Mouse (Mus musculus) erythroblast, embryonic 14.5 days (primary cell): ENCODE results near the gene Hoxb3. TPM values are rescaled to one million over a fixed set of nuclear protein-coding genes. Genes with fewer than 3 reads are reported as not detected.
A peak's percentile ranks its signal among the peaks of the same experiment; 100 is the strongest.

Experiments used
- H3K27me3 ChIP-seq: 2 replicates; pipeline ENCODE4 v1.6.1; 2012; ENCODE audit warnings: inconsistent platforms; ENCODE audit not compliant: control insufficient read depth
- H3K36me3 ChIP-seq: 2 replicates; pipeline ENCODE4 v1.6.1; 2012; ENCODE audit warnings: mild to moderate bottlenecking, inconsistent platforms; ENCODE audit not compliant: control insufficient read depth
- H3K4me1 ChIP-seq: 2 replicates; pipeline ENCODE4 v1.6.1; 2012; ENCODE audit warnings: inconsistent platforms; ENCODE audit not compliant: control insufficient read depth
- H3K4me3 ChIP-seq: replicated peaks from 2 replicates; pipeline ENCODE3; 2012; ENCODE audit warnings: moderate library complexity, mild to moderate bottlenecking, inconsistent platforms
- H3K9me3 ChIP-seq: 2 replicates; pipeline ENCODE4 v1.6.1; 2012; ENCODE audit warnings: low read length, inconsistent platforms, mixed read lengths; ENCODE audit not compliant: control insufficient read depth
- GATA1 ChIP-seq: IDR thresholded peaks from 2 replicates; pipeline ENCODE4 v1.6.1; 2012; ENCODE audit warnings: low read length, inconsistent platforms, mixed read lengths
- TAL1 ChIP-seq: IDR thresholded peaks from 3 replicates; pipeline ENCODE4 v1.6.1; 2012; ENCODE audit warnings: low read length, inconsistent platforms, mixed read lengths
- polyA plus RNA-seq: library from polyadenylated mRNA; stranded (reverse); fragments of >175 nt; gene quantifications from 2 replicates; pipeline ENCODE4 v1.2.3, GENCODE M21; 2012

Hoxb3 gene
- polyA plus RNA-seq, 1 experiment: not detected

DNA sequence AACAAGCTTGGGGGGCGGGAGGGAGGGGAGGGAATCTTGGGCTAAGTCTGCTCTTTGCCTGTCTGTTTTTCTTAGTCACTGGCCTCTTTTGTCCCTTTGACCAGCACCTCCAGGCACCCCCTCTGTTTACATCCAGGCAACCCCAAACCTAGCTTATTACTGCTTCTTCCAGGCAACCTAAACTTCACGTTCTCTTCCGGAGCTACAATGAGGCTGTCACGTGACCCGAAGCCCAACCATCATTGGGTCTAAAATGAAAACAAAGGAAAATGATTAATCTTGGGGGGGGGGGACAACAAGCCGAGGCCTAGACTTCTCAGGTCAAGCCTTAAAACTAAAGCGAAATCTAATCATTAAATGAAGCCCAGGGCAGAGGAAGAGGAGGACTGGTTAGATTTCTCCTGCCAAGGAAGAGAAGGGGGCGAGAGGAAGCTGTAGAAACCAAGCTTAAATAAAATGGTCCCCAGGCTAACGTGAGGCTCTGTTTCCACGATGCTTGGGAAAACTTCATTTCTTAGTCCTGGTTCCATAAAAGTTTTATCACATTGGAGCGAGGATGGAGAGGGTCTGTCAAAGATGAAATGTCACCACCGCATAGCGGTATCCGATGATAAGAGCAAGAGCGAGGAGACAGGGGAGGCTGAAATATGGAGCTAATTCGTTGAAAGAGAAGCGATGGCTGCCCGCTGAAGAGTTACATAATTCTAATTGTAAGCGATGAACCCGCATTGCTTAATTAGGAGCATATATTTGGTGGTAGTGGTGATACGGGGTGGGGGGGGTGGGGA lies 25.2 kb downstream of the Hoxb3 start:
- no peak for TF ChIP-seq GATA1
- TF ChIP-seq TAL1: no peak
- Histone ChIP-seq H3K27me3 (peaks cover 98% of the 10 kb centered on the region), H3K4me1 (no peaks in the 10 kb centered on the region), H3K36me3 (no peaks in the 10 kb centered on the region), H3K9me3 (no peaks in the 10 kb centered on the region), H3K4me3 (no peak overlapping the region)

DNA sequence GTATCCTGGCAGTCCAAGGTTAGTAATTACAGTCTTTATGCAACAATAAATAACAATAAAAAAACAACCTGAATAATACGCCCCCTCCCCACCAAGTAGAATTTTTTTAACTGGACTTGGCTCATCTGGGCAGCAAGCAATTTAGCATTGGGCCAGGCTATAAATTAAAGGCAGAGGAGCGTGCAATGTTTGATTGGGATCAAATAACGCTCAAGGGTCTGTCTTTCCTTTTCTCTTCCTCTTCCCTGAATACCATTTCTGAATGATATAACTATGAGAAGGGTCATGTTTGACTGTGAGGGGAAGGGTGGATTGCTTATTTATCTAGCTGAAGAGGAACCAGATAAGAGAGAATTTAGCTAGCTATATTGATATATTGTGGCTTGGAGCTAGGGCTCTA lies 25.9 kb downstream of the Hoxb3 start:
- Histone ChIP-seq H3K36me3 (no peaks in the 10 kb centered on the region), H3K4me1 (no peaks in the 10 kb centered on the region), H3K27me3 (peaks cover 98% of the 10 kb centered on the region), H3K9me3 (no peaks in the 10 kb centered on the region), H3K4me3 (no peak overlapping the region)
- TF ChIP-seq TAL1: no peak
- TF ChIP-seq GATA1: no peak

DNA sequence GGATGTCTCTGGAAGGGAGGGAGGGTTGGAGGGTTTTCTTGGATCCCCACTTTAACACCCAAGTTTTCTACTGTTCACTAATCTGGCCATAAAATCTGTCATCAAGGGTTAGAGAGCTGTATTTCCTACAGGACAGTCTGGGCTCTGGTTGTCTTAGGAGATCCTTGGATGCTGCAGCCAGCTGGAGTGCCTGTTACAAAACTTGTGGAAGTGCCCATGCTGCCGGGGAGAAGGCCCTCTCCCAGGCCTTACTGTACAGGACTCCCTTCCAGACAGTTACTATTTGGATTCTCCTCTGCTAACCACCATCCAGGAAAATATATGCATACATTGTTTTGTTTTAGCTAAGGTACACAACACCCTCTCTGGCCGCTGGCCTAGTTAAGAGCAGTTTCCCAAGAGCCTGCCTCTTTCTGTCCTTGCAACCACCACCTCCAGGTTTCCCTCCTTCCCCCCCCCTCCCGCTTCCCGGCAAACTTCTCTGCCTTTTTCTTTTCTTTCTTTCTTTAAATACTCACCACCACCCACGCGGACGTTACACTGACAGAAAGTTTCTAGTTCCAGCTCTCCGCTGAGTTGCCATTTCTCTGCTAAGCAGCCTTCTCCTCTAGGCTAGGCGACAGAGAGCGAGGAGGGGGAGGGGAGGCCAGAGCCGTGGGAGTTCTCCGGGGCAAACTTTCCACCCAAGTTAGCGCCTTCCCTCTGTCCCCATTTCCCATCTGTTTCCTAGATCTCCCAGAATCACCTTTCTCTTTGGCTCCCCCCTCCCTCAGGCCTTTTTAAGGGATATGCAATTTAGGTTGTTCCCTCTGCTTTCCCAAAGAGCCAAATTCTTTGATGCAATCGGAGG lies 26.6 kb downstream of the Hoxb3 start:
- no peak overlapping the region for H3K4me3 ChIP-seq
- no peak for TF ChIP-seq TAL1
- no peak for TF ChIP-seq GATA1
- peaks cover 98% of the 10 kb centered on the region for H3K27me3 ChIP-seq
- no peaks in the 10 kb centered on the region for H3K36me3 ChIP-seq
- no peaks in the 10 kb centered on the region for H3K9me3 ChIP-seq
- H3K4me1 ChIP-seq: no peaks in the 10 kb centered on the region

DNA sequence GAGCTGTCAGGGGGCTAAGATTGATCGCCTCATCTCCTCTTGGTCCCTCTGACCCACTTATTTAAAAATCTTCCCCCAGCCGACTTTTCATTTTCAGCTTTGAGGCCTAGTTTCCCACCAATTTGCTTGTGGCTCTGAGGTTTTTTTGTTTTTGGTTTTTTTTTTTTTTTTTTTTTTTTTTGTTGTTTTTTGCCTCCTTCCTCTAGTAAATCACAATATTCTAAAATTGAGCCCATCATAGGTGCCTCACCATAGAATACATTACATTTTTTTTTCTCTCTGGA lies 27.2 kb downstream of the Hoxb3 start, which contains the start of gene Hoxb2:
TSS of gene Hoxb2 (plus strand) at position 185 of the 284 bp plus-strand sequence.
- H3K27me3 ChIP-seq: peaks cover 98% of the 10 kb centered on the region
- H3K4me3 ChIP-seq: no peak within 1 kb of the TSS
- H3K4me1 ChIP-seq: no peaks in the 10 kb centered on the region
- H3K36me3 ChIP-seq: no peaks in the 10 kb centered on the region
- no peak for TF ChIP-seq TAL1
- no peak for TF ChIP-seq GATA1
- H3K9me3 ChIP-seq: no peaks in the 10 kb centered on the region

DNA sequence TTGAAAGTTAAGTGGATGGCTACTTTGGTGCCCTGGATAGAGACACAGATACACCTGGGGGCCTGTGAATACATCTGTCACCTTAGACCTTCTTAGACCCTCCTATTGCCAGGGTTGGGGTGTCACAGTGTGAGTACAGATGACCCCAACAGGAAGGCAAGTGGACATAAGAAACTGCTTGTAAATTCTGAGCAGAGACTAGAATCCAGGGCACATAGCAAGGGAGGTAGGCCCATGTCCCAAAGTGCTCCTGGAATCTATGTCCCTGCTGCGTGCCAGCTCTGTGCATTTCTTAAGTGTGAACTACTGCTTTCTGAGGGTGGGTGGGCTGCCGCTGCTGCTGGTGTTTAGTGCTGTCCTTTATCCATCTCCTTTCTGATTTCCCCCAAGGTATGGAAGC lies 27.7 kb downstream of the Hoxb3 start:
- H3K9me3 ChIP-seq: no peaks in the 10 kb centered on the region
- peaks cover 95% of the 10 kb centered on the region for H3K27me3 ChIP-seq
- TF ChIP-seq TAL1: no peak
- TF ChIP-seq GATA1: no peak
- no peaks in the 10 kb centered on the region for H3K4me1 ChIP-seq
- no peaks in the 10 kb centered on the region for H3K36me3 ChIP-seq
- no peak overlapping the region for H3K4me3 ChIP-seq

DNA sequence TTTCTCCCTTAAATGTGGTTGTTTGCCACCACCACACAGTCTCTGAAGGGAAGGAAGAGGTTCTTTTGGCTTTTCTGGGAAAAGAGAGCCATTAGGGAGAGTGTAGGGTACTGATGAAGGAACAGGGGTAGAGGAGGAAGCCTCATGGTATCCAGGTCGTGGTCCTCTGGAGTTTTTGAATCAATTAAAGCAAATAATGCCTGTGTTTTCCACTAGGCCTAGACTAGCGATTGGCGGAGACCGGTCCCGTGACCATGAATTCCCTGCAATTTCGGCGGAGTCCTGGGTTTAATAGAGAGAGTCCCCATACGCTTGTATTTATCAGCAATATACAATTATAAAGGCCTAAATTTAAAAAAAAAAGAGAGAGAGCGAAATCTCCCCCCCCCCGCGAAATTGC lies 28.2 kb downstream of the Hoxb3 start:
- H3K9me3 ChIP-seq: no peaks in the 10 kb centered on the region
- no peak for TF ChIP-seq GATA1
- no peak for TF ChIP-seq TAL1
- H3K4me1 ChIP-seq: no peaks in the 10 kb centered on the region
- peaks cover 95% of the 10 kb centered on the region for H3K27me3 ChIP-seq
- H3K4me3 ChIP-seq: no peak overlapping the region
- no peaks in the 10 kb centered on the region for H3K36me3 ChIP-seq

DNA sequence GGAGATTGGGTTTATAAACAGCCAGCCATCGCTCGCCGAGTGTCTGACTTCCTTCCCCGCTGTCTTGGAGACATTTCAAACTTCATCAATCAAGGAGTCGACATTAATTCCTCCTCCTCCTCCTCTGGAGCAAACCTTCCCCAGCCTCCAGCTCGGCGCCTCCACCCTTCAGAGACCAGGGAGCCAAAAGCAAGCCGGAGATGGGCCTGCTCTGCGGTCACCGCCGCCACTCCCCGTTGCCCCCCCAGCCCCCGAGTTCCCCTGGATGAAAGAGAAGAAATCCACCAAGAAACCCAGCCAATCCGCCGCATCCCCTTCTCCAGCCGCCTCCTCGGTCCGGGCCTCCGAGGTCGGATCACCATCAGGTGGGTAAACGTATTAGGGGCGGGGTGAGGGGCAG lies 28.7 kb downstream of the Hoxb3 start:
- Histone ChIP-seq H3K9me3 (no peaks in the 10 kb centered on the region), H3K4me1 (no peaks in the 10 kb centered on the region), H3K36me3 (no peaks in the 10 kb centered on the region), H3K4me3 (no peak overlapping the region), H3K27me3 (peaks cover 95% of the 10 kb centered on the region)
- TF ChIP-seq GATA1 (no peak), TAL1 (no peak)

DNA sequence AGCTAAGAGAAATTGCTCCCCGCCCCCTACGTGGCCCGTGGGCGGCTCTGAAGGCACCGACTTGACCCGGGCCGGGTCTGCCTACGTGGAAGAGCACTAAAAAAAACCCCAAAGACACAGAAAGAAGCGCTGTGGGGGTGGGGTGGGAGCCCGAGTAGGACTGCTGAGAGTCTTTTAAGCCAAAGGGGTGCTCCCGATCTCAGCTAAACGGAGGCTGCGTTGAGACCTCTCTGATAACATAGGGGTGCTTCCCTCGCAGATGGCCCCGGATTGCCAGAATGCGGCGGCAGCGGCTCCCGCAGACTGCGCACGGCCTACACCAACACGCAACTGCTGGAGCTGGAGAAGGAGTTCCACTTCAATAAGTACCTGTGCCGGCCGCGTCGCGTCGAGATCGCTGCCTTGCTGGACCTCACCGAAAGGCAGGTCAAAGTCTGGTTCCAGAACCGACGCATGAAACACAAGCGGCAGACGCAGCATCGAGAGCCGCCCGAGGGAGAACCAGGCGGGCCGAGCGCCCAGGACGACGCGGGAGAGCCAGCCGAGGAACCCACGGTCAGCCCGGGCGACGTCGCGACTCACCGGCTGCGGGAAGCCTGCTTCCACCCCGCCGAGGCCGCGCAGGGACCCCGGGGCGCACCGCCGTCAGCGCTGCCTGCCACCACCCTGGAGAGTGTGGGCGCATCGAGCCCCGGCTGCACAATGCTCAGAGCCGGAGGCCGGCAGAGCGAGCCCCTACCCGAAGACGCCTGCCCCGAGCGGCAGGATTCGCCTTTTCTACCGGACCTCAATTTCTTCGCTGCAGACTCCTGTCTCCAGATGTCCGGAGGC lies 29.8 kb downstream of the Hoxb3 start:
- TF ChIP-seq TAL1 (no peak), GATA1 (no peak)
- Histone ChIP-seq H3K4me1 (no peaks in the 10 kb centered on the region), H3K4me3 (peak overlapping the region; percentile 13), H3K9me3 (no peaks in the 10 kb centered on the region), H3K36me3 (no peaks in the 10 kb centered on the region), H3K27me3 (peaks cover 94% of the 10 kb centered on the region)

DNA sequence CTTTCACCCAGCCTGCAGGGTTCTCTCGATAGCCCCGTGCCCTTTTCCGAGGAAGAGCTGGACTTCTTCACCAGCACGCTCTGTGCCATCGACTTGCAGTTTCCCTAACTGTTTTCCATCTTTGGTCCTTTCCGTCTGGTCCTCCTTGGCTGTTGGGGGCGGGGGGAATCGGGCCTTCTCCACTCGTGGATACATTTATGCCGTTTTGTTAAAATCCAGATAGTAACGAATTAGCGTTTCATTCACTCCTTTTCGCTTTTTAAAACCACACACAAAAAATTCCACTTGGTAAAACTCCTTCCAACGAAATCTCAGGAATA lies 30.4 kb downstream of the Hoxb3 start:
- Histone ChIP-seq H3K4me3 (no peak overlapping the region), H3K4me1 (no peaks in the 10 kb centered on the region), H3K27me3 (peaks cover 88% of the 10 kb centered on the region), H3K36me3 (no peaks in the 10 kb centered on the region), H3K9me3 (no peaks in the 10 kb centered on the region)
- no peak for TF ChIP-seq TAL1
- no peak for TF ChIP-seq GATA1
